Mouse (Mus musculus): Measurements from ENCODE around the gene Cebpg. TPM values are rescaled to one million over a fixed set of nuclear protein-coding genes. Genes with fewer than 3 reads are reported as not detected.
A peak's percentile ranks its signal among the peaks of the same experiment; 100 is the strongest.

The Cebpg gene
- polyA plus RNA-seq, 1 experiment from 2014 or later = 52.4 TPM

GRCm38 (mm10) chr7:35043266-35043817 is 13.0 kb downstream of the Cebpg start:
- WGBS = 92% methylated on average over 10 of the region's 10 CpGs

DNA sequence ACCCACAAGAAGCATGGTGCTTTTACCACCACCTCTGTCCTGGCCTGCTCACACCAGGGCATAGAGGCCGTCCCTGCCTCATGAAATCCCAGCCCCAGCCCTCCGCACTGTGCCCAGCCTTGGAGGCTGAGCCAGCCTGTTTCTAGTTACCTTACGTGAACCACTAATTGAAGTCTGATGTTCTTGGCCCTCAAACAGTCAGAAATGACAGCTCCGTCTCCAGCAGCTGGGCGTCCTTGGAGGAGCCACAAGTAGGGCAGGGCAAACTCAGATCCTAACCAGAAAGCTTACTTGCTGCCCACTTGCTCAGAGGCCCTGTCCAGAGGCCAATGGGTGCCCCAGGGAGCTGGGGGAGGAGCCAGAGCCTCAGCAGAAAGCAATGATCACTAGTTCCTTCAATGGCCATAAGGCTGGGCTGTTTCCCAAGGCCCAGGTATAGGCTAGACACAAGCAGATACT is 13.6 kb downstream of the Cebpg start:
- 58% methylated on average over 5 of the region's 5 CpGs for WGBS
- peak; percentile 66 for TF ChIP-seq CTCF (IDR thresholded peaks at IDR 0.05; ENCODE audit: low read depth)
- Histone ChIP-seq H3K4me3 (ENCODE audit: low read depth, low read length) (no peak overlapping the region), H3K4me2 (replicated peaks; ENCODE audit: low read depth) (peak overlapping the region; percentile 27), H3K9ac (ENCODE audit: low read depth, low read length) (peak overlapping the region; percentile 34; the same call in 1 of the 2 replicates), H3K9me3 (ENCODE audit: control insufficient read depth) (no peaks in the 10 kb centered on the region), H3K36me3 (ENCODE audit: control insufficient read depth, insufficient read depth) (peaks cover 51% of the 10 kb centered on the region), H3K27me3 (replicated peaks; ENCODE audit: control insufficient read depth, insufficient read depth, low read length) (no peaks in the 10 kb centered on the region), H3K27ac (ENCODE audit: low read depth, low read length) (peak overlapping the region; percentile 74), H3K4me1 (replicated peaks; ENCODE audit: control insufficient read depth, insufficient read depth, low read length) (0 out of 2 replicates have a peak, but pooled peaks cover 7% of the 10 kb centered on the region)
- peak; percentile 85 for ATAC-seq

More at GRCm38 (mm10) chr7:35043266-35043817, 13.0 kb downstream of the Cebpg start:
- Histone ChIP-seq H3K36me3 (ENCODE audit: control insufficient read depth, insufficient read depth) (peaks cover 46% of the 10 kb centered on the region), H3K4me1 (replicated peaks; ENCODE audit: control insufficient read depth, insufficient read depth, low read length) (0 out of 2 replicates have a peak, but pooled peaks cover 7% of the 10 kb centered on the region), H3K4me2 (replicated peaks; ENCODE audit: low read depth) (peak overlapping the region; percentile 27; the same call in 1 of the 2 replicates), H3K9ac (ENCODE audit: low read depth, low read length) (no peak overlapping the region), H3K27ac (ENCODE audit: low read depth, low read length) (peak overlapping the region; percentile 74; the same call in 1 of the 2 replicates), H3K4me3 (ENCODE audit: low read depth, low read length) (no peak overlapping the region), H3K9me3 (ENCODE audit: control insufficient read depth) (no peaks in the 10 kb centered on the region), H3K27me3 (replicated peaks; ENCODE audit: control insufficient read depth, insufficient read depth, low read length) (no peaks in the 10 kb centered on the region)
- ATAC-seq = no peak
- no peak for TF ChIP-seq CTCF (IDR thresholded peaks at IDR 0.05; ENCODE audit: low read depth)

DNA sequence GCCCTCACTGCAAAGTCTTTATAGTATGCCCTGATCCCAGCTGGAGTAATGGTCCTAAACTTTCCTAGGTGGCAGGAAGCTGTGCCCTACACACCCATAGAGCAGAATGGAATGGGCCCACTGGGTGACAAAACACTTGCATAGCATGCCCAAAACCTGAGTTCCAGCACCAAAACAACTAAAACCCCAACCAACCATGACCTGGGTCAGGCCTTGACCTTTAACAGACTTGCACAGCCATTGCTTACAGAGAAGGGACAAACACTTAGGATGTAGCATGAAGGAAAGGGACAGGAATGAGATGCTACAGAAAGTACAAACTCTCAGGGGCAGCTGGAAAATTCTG is 14.2 kb downstream of the Cebpg start:
- peak overlapping the region; percentile 74; the same call in 1 of the 2 replicates for H3K27ac ChIP-seq (ENCODE audit: low read depth, low read length)
- H3K9ac ChIP-seq (ENCODE audit: low read depth, low read length) = 0 out of 2 replicates have a peak overlapping the region, but pooled peaks have one; percentile 34
- no peak for ATAC-seq
- H3K27me3 ChIP-seq (replicated peaks; ENCODE audit: control insufficient read depth, insufficient read depth, low read length) = no peaks in the 10 kb centered on the region
- H3K4me3 ChIP-seq (ENCODE audit: low read depth, low read length) = no peak overlapping the region
- H3K4me2 ChIP-seq (replicated peaks; ENCODE audit: low read depth) = peak overlapping the region; percentile 27; the same call in 1 of the 2 replicates
- 0 out of 2 replicates have a peak, but pooled peaks cover 7% of the 10 kb centered on the region for H3K4me1 ChIP-seq (replicated peaks; ENCODE audit: control insufficient read depth, insufficient read depth, low read length)
- H3K9me3 ChIP-seq (ENCODE audit: control insufficient read depth) = no peaks in the 10 kb centered on the region
- TF ChIP-seq CTCF (IDR thresholded peaks at IDR 0.05; ENCODE audit: low read depth) = no peak
- peaks cover 52% of the 10 kb centered on the region for H3K36me3 ChIP-seq (ENCODE audit: control insufficient read depth, insufficient read depth)

GRCm38 (mm10) chr7:35041286-35042208 is 14.8 kb downstream of the Cebpg start:
- no peak overlapping the region for H3K9ac ChIP-seq (ENCODE audit: low read depth, low read length)

GRCm38 (mm10) chr7:35040176-35040972 is 16.0 kb downstream of the Cebpg start:
- Histone ChIP-seq H3K4me1 (replicated peaks; ENCODE audit: control insufficient read depth, insufficient read depth, low read length) (peaks cover 20% of the 10 kb centered on the region; the same call in 1 of the 2 replicates), H3K4me3 (ENCODE audit: low read depth, low read length) (no peak overlapping the region), H3K27ac (ENCODE audit: low read depth, low read length) (peak overlapping the region; percentile 28; the same call in 1 of the 2 replicates), H3K36me3 (ENCODE audit: control insufficient read depth, insufficient read depth) (peaks cover 41% of the 10 kb centered on the region), H3K27me3 (replicated peaks; ENCODE audit: control insufficient read depth, insufficient read depth, low read length) (no peaks in the 10 kb centered on the region), H3K9me3 (ENCODE audit: control insufficient read depth) (no peaks in the 10 kb centered on the region), H3K4me2 (replicated peaks; ENCODE audit: low read depth) (no peak overlapping the region), H3K9ac (ENCODE audit: low read depth, low read length) (no peak overlapping the region)
- no peak for ATAC-seq
- TF ChIP-seq CTCF (IDR thresholded peaks at IDR 0.05; ENCODE audit: low read depth) = no peak
- 84% methylated on average over 9 of the region's 9 CpGs for WGBS

More at GRCm38 (mm10) chr7:35041286-35042208, 14.8 kb downstream of the Cebpg start:
- Histone ChIP-seq H3K27ac (ENCODE audit: low read depth, low read length) (0 out of 2 replicates have a peak overlapping the region, but pooled peaks have one; percentile 74), H3K4me3 (ENCODE audit: low read depth, low read length) (no peak overlapping the region), H3K36me3 (ENCODE audit: control insufficient read depth, insufficient read depth) (peaks cover 52% of the 10 kb centered on the region), H3K27me3 (replicated peaks; ENCODE audit: control insufficient read depth, insufficient read depth, low read length) (no peaks in the 10 kb centered on the region), H3K9me3 (ENCODE audit: control insufficient read depth) (no peaks in the 10 kb centered on the region), H3K4me2 (replicated peaks; ENCODE audit: low read depth) (peak overlapping the region; percentile 27), H3K4me1 (replicated peaks; ENCODE audit: control insufficient read depth, insufficient read depth, low read length) (peaks cover 9% of the 10 kb centered on the region; the same call in 1 of the 2 replicates)
- no peak for ATAC-seq
- WGBS = 48% methylated on average over 2 of the region's 2 CpGs
- no peak for TF ChIP-seq CTCF (IDR thresholded peaks at IDR 0.05; ENCODE audit: low read depth)

Measured in intestine, postnatal 0 days (tissue).